Mouse (Mus musculus): ENCODE results near the gene Sacs.
"Not testable (repeated sequence)": the region's sequence is repeated elsewhere in the genome, so short reads cannot be mapped to it uniquely, and the experiment has no call there.

The Sacs gene

GRCm38 (mm10) chr14:61137994-61138726 lies at the start of gene Sacs:
Gene Sacs (plus strand): TSS chr14:61138457.
- DNase-seq (ENCODE audit: low spot score in 2 of 2): no peak

GRCm38 (mm10) chr14:61090955-61091354 lies 47.3 kb upstream of the Sacs start:
- no peak for DNase-seq (ENCODE audit: low spot score in 2 of 2)

- no peak for DNase-seq (ENCODE audit: low spot score in 2 of 2)
These were observed 46.2 kb upstream of the Sacs start for GRCm38 (mm10) chr14:61092073-61092472.

GRCm38 (mm10) chr14:61097974-61098625 lies 40.2 kb upstream of the Sacs start:
- no peak for DNase-seq (ENCODE audit: low spot score in 2 of 2)

- no peak for DNase-seq (ENCODE audit: low spot score in 2 of 2)
These were observed 37.5 kb upstream of the Sacs start for GRCm38 (mm10) chr14:61100736-61101135.

GRCm38 (mm10) chr14:61106404-61106803 lies 31.9 kb upstream of the Sacs start:
- no peak for DNase-seq (ENCODE audit: low spot score in 2 of 2)

- no peak for DNase-seq (ENCODE audit: low spot score in 2 of 2)
These were observed 29.6 kb upstream of the Sacs start for GRCm38 (mm10) chr14:61108625-61109024.

GRCm38 (mm10) chr14:61112404-61112803 lies 25.9 kb upstream of the Sacs start:
- peak; percentile 54 to 82 for DNase-seq (ENCODE audit: low spot score in 2 of 2)

- DNase-seq (ENCODE audit: low spot score in 2 of 2): no peak
These were observed 13.5 kb upstream of the Sacs start for GRCm38 (mm10) chr14:61124755-61125154.

- DNase-seq (ENCODE audit: low spot score in 2 of 2): no peak
These were observed 13.1 kb upstream of the Sacs start for GRCm38 (mm10) chr14:61125201-61125600.

GRCm38 (mm10) chr14:61127365-61127764 lies 10.9 kb upstream of the Sacs start:
- not testable (repeated sequence) for DNase-seq (ENCODE audit: low spot score in 2 of 2)

- no peak for DNase-seq (ENCODE audit: low spot score in 2 of 2)
These were observed 9.2 kb upstream of the Sacs start for GRCm38 (mm10) chr14:61128961-61129507.

GRCm38 (mm10) chr14:61132556-61132955 lies 5.7 kb upstream of the Sacs start:
- no peak for DNase-seq (ENCODE audit: low spot score in 2 of 2)

GRCm38 (mm10) chr14:61134381-61135030 lies 3.8 kb upstream of the Sacs start:
- DNase-seq (ENCODE audit: low spot score in 2 of 2): no peak

GRCm38 (mm10) chr14:61137410-61137809 lies 847 bp upstream of the Sacs start:
- DNase-seq (ENCODE audit: low spot score in 2 of 2): no peak

GRCm38 (mm10) chr14:61138727-61139067 lies 440 bp downstream of the Sacs start:
- DNase-seq (ENCODE audit: low spot score in 2 of 2): no peak

- no peak for DNase-seq (ENCODE audit: low spot score in 2 of 2)
These were observed 5.1 kb downstream of the Sacs start for GRCm38 (mm10) chr14:61143358-61143757.

- DNase-seq (ENCODE audit: low spot score in 2 of 2): peak in 1 of 2 experiments; percentile 46
These were observed 5.6 kb downstream of the Sacs start for GRCm38 (mm10) chr14:61143869-61144268.

GRCm38 (mm10) chr14:61150416-61150815 lies 12.2 kb downstream of the Sacs start:
- DNase-seq (ENCODE audit: low spot score in 2 of 2): not testable (repeated sequence)

GRCm38 (mm10) chr14:61154900-61155585 lies 16.8 kb downstream of the Sacs start:
- DNase-seq (ENCODE audit: low spot score in 2 of 2): no peak

GRCm38 (mm10) chr14:61155687-61156086 lies 17.4 kb downstream of the Sacs start:
- DNase-seq (ENCODE audit: low spot score in 2 of 2): no peak

GRCm38 (mm10) chr14:61157426-61157825 lies 19.2 kb downstream of the Sacs start:
- DNase-seq (ENCODE audit: low spot score in 2 of 2): not testable (repeated sequence)

Data from thymus, postnatal 10 days (tissue).